Mouse (Mus musculus) embryo, embryonic 10.5 days (tissue): Measurements from ENCODE around the gene Nos1.

ENCODE experiments used
- DNase-seq: peaks from one replicate; pipeline ENCODE4 v3.0.0-alpha.2; 2015; ENCODE audit warnings: low spot score

The Nos1 gene

GRCm38 (mm10) chr5:117898055-117898806, 117.4 kb downstream of the Nos1 start:
- peak; percentile 38 for DNase-seq

- no peak for DNase-seq
Observed at GRCm38 (mm10) chr5:117899361-117899760, 118.5 kb downstream of the Nos1 start.

- peak; percentile 17 for DNase-seq
Observed at GRCm38 (mm10) chr5:117900921-117901705, 120.3 kb downstream of the Nos1 start.

GRCm38 (mm10) chr5:117903534-117903933, 122.7 kb downstream of the Nos1 start:
- peak; percentile 28 for DNase-seq

DNA sequence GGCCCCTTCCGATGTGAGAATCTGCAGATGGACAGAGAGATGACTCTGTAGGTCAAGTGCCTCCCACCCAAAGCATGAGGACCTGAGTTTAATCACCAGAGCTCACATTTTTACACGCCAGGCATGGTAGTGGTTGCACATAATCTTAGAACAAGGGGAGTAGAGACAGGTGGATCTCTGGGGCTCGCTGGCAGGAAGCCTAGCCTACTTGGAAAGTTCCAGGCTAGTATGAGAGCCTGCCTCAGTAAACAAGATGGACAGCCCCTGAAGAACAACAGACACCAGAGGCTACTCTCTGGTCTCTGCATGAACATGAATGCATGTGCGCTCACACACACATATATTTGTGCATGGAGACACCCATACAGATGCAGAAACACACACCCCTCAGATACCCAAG, 124.9 kb downstream of the Nos1 start:
- DNase-seq = no peak

- DNase-seq = no peak
Observed at GRCm38 (mm10) chr5:117909524-117909923, 128.7 kb downstream of the Nos1 start.

DNA sequence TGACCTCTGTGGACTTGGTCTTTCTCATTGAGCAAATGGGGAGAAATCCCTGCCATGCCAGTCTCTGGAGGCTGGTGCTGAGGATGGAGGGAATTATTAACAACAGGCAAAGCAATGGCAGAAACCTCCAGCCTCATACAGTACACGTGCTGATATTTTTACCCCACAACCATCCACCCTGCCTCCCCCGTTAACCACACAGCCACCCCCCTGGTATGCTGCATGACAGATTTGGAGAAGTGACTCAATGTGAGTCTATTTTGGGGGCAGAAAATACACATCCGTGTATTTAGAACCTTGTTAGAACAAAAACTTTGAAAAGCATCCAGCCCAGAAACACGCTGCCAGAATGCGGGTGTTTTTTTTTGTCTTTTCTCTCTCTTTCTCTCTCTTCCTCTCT, 135.5 kb downstream of the Nos1 start:
- DNase-seq = no peak

- no peak for DNase-seq
Observed at GRCm38 (mm10) chr5:117916906-117917305, 136.1 kb downstream of the Nos1 start.

DNA sequence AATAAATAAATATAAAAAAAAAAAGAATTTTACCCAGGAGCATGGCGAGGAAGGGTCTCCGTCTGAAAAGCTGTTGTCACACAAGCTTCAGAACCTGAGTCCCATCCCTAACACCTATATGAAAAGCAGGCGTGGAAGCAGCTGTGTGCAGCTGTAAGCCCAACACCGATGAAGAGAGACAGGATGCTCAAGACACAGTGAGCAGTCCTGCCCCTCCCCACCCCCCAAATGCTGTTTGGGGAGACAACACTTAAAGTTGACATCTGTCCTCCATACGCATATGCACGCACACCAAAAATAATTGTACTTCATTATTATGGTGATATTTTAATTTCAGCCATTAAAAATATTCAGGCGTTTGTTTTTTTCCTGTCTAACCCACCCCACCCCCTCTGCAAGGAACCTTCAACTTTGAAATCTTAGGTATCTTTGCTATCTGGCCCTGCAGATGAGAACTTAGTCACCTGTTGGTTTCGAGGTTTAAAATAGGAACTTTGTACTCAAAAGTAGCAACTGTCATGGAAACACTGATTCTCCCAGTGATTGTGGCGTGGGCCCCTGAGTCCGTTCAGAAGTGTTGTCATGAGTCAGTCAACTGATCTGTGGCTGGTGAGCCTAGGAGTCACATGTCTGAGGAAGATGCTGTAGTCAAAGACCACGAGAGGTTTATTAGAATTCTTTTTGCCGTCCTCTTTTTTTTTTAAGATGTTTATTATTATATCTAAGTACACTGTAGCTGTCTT, 141.1 kb downstream of the Nos1 start:
- no peak for DNase-seq

- DNase-seq = no peak
Observed at GRCm38 (mm10) chr5:117923688-117924087, 142.9 kb downstream of the Nos1 start.

GRCm38 (mm10) chr5:117928553-117928952, 147.7 kb downstream of the Nos1 start:
- DNase-seq = no peak

DNA sequence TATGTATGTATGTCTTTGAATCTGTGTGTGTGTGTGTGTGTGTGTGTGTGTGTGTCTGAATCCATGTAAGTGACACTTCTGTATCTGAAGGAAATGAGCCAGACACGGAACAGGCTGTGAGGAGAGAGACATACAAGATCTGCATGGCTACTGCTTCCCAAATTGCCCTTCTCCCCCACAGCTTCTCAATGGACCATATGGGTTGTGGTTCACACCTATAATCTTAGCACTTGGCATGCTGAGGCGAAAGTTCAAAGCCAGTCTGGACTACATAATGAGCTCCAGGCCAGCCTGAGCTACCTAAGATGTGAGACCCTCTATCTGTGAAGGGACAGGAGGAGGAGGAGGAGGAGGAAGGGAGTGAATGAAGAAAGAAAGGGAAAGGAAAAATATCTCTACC, 151.4 kb downstream of the Nos1 start:
- no peak for DNase-seq

GRCm38 (mm10) chr5:117932862-117933261, 152.0 kb downstream of the Nos1 start:
- peak; percentile 94 for DNase-seq

- DNase-seq = no peak
Observed at GRCm38 (mm10) chr5:117936346-117936745, 155.5 kb downstream of the Nos1 start.

DNA sequence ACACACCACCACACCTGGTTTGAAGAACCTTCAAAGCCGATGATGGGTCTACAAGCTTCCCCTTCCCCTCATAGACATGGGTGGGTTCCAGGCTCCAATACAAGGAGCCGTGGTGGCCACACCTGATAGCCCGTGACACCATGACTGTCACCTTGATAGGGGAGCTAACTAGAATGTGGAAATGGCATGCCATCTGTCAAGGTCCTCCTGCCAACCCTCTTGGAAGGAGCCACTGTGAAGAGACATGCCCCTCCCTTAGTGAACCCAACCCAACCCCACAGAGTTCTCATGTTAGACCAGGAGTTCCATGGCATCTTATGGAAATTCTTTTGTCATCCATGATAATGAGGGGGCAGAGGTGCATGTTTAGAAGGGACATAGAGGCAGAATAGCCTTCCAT, 156.4 kb downstream of the Nos1 start:
- DNase-seq = no peak

GRCm38 (mm10) chr5:117938182-117938581, 157.3 kb downstream of the Nos1 start:
- peak; percentile 88 for DNase-seq

DNA sequence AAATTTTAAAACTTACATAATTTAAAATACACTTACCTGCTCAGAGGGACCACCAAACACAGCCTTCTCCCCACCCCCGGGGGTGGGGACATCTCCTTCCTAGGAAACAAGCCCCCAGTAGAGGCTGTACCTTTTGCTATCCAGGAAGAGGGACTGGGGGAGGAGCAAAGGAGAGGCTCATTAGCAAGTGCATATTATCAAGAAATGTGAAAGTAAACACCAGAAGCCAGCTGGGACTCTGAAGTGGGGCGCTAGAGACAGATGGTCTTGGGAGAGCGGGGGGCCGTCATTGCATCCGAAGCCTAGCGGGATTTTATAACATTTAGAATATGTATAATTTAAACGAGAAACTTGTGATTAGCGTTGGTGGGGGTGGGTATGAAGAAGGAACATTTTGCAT, 158.6 kb downstream of the Nos1 start:
- no peak for DNase-seq

DNA sequence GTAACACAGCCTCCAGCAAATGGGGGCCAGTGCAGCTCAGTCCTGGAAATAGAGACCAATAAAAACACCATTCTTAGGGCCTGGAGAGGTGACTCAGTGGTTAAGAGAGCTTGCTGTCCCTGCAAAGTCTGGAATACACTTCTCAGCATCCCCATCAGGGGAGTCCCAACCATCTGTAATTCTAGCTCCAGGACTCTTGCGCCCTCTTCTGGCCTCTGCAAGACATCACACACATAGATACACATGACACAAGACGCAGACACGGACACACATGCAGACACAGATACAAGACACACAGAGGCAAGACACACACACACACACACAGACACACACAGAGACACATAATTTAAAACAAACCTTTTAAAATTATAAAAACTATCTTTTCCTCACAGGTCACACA, 160.7 kb downstream of the Nos1 start:
- DNase-seq = no peak

- DNase-seq = peak; percentile 53
Observed at GRCm38 (mm10) chr5:117946605-117947004, 165.8 kb downstream of the Nos1 start.

DNA sequence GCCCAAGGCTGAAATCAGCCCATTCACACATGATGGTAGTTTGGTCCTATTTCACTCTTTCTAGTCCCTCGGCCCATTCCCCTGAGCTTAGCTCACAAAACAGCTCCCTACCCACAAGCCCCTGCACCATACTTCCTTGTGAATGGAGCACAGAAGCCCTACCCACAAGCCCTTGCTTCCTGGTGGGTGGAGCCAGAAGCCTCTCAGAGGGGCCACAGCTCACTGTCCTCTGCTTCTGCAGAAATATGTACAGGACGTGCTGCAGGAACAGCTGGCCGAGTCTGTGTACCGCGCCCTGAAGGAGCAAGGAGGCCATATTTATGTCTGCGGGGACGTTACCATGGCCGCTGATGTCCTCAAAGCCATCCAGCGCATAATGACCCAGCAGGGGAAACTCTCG, 168.6 kb downstream of the Nos1 start:
- no peak for DNase-seq

- DNase-seq = no peak
Observed at GRCm38 (mm10) chr5:117953893-117954292, 173.1 kb downstream of the Nos1 start.

DNA sequence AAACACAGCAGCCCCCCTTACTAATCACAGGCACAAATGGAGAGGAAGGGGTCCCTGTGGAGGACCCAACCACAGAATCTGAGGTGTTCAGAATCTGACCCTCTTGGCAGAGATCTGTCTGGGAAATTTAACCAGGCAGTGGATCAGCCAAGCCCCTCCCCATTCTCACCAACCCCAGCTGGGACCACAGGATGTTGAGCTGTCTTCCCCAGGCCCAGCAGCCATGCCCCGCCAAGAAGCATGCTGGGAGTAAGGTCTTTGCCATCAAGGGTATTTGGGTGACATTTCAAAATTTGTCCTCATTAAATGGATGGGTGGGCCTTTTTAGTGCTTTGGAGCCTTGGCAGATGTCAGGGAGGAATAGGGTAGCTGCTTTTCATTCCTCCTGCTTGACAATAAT, 173.6 kb downstream of the Nos1 start:
- no peak for DNase-seq
